ENCODE assay signal across 33 mouse cellular contexts in the genomic region with DNA sequence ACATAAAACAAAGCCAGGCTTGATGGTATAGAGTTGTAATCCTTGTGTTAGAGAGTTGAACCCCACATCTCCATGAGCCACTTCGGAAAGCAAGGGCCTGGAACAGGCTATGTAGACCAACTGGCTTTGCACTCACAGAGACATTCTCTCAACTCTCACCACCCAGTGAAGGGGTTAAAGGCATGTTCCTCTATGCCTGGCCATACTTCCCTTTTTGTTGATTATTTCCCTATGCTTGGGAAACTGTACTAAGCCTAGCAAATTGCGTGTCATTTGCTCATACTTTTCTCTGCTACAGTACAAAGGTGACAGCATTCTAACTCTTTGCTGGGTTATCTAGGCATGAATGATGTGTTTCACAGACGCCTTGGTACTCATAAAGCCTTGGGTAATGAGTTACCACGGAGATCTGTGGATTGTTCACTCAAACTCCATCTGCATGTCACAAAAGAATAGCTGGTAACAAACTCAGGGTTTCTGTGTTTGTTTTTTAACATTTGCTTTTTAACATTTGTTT. TPM values are rescaled to one million over a fixed set of nuclear protein-coding genes. Genes with fewer than 3 reads are reported as not detected.
DNase-seq lines count a peak whose midpoint lies in the region; ATAC-seq lines count a peak whose summit lies in the region.
"Had no signal": no experiment of that assay in that cellular context is flagged by ENCODE, and none has a peak within 500 bp of the region (broad histone marks: within the 10 kb centered on the region; RNA-seq: fewer than 3 reads in every experiment).

No protein-coding gene starts in this region.

- no peaks in the 10 kb centered on the region for H3K9me3 ChIP-seq in midbrain, embryonic 11.5 days (ENCODE audit: control insufficient read depth, low read length)
- H3K9me3 ChIP-seq in midbrain, embryonic 16.5 days (replicated peaks; ENCODE audit: control insufficient read depth, low read length, poor library complexity, severe bottlenecking): no peaks in the 10 kb centered on the region
- H3K9me3 ChIP-seq: forebrain, embryonic 15.5 days; heart, embryonic 13.5 days; hindbrain, embryonic 12.5 days; limb, embryonic 12.5 days had no signal

- H3K9ac ChIP-seq in midbrain, embryonic 11.5 days (ENCODE audit: low read length): no peak overlapping the region
- no peak overlapping the region for H3K9ac ChIP-seq in midbrain, embryonic 16.5 days (ENCODE audit: low read depth, low read length)
- H3K9ac ChIP-seq: forebrain, embryonic 15.5 days; heart, embryonic 13.5 days; hindbrain, embryonic 12.5 days; limb, embryonic 12.5 days; liver, postnatal 0 days had no signal

- WGBS in midbrain, embryonic 11.5 days: 78% methylated on average over 4 of the region's 4 CpGs
- WGBS in midbrain, embryonic 16.5 days: 60% methylated on average over 4 of the region's 4 CpGs
- WGBS in macrophage (ENCODE audit: missing documents): 13% methylated on average over 4 of the region's 4 CpGs

- no peaks in the 10 kb centered on the region for H3K36me3 ChIP-seq in midbrain, embryonic 11.5 days (ENCODE audit: control insufficient read depth, insufficient read depth, low read length)
- H3K36me3 ChIP-seq in midbrain, embryonic 16.5 days (ENCODE audit: control insufficient read depth, insufficient read depth, low read length): no peaks in the 10 kb centered on the region
- no peaks in the 10 kb centered on the region for H3K36me3 ChIP-seq in macrophage (ENCODE audit: inconsistent target)
- H3K36me3 ChIP-seq in splenic B cell, adult 2 months (ENCODE audit: control insufficient read depth, insufficient read depth, low read length, poor library complexity, severe bottlenecking): no peaks in the 10 kb centered on the region
- H3K36me3 ChIP-seq: forebrain, embryonic 15.5 days; heart, embryonic 13.5 days; hindbrain, embryonic 12.5 days; limb, embryonic 12.5 days had no signal

- no peaks in the 10 kb centered on the region for H3K79me2 ChIP-seq in macrophage (ENCODE audit: inconsistent target)

- H3K27me3 ChIP-seq in midbrain, embryonic 11.5 days (ENCODE audit: control insufficient read depth, insufficient read depth, low read length): no peaks in the 10 kb centered on the region
- H3K27me3 ChIP-seq in midbrain, embryonic 16.5 days (ENCODE audit: control insufficient read depth, insufficient read depth, low read depth, low read length): no peaks in the 10 kb centered on the region
- no peaks in the 10 kb centered on the region for H3K27me3 ChIP-seq in splenic B cell, adult 2 months (ENCODE audit: control insufficient read depth, insufficient read depth, low read length, poor library complexity, severe bottlenecking)
- H3K27me3 ChIP-seq: forebrain, embryonic 15.5 days; heart, embryonic 13.5 days; hindbrain, embryonic 12.5 days; limb, embryonic 12.5 days had no signal

- H3K4me2 ChIP-seq in midbrain, embryonic 11.5 days: no peak overlapping the region
- H3K4me2 ChIP-seq in midbrain, embryonic 16.5 days (ENCODE audit: low read length): no peak overlapping the region
- H3K4me2 ChIP-seq: forebrain, embryonic 15.5 days; heart, embryonic 13.5 days; hindbrain, embryonic 12.5 days; limb, embryonic 12.5 days; liver, embryonic 11.5 days had no signal

- no peaks in the 10 kb centered on the region for H3K4me1 ChIP-seq in midbrain, embryonic 11.5 days (ENCODE audit: control insufficient read depth, insufficient read depth, low read length)
- no peaks in the 10 kb centered on the region for H3K4me1 ChIP-seq in midbrain, embryonic 16.5 days (ENCODE audit: control insufficient read depth, insufficient read depth, low read length)
- H3K4me1 ChIP-seq: forebrain, embryonic 15.5 days; heart, embryonic 13.5 days; hindbrain, embryonic 12.5 days; limb, embryonic 12.5 days had no signal

- no peak overlapping the region for H3K4me3 ChIP-seq in midbrain, embryonic 11.5 days (ENCODE audit: low read depth, low read length)
- H3K4me3 ChIP-seq in midbrain, embryonic 16.5 days (ENCODE audit: low read depth, low read length): no peak overlapping the region
- no peak overlapping the region for H3K4me3 ChIP-seq in macrophage (ENCODE audit: inconsistent target)
- H3K4me3 ChIP-seq: forebrain, embryonic 15.5 days; heart, adult 2 months; heart, embryonic 13.5 days; hindbrain, embryonic 12.5 days; limb, embryonic 12.5 days had no signal

- no peak overlapping the region for H3K27ac ChIP-seq in midbrain, embryonic 11.5 days (ENCODE audit: low read depth, low read length)
- no peak overlapping the region for H3K27ac ChIP-seq in midbrain, embryonic 16.5 days (ENCODE audit: low read length)
- peak overlapping the region; percentile 27 for H3K27ac ChIP-seq in macrophage
- H3K27ac ChIP-seq: forebrain, embryonic 15.5 days; heart, adult 2 months; heart, embryonic 13.5 days; hindbrain, embryonic 12.5 days; limb, embryonic 12.5 days; stomach, postnatal 0 days had no signal

- DNase-seq in midbrain, embryonic 11.5 days (ENCODE audit: low spot score, missing footprints): peak; percentile 44
- peak; percentile 59 for DNase-seq in splenic B cell, adult 2 months (ENCODE audit: low read depth, low spot score)
- DNase-seq in embryo, embryonic 9.5 days (ENCODE audit: extremely low spot score): no peak
- DNase-seq in heart, adult 11 months: no peak
- DNase-seq: adrenal gland, adult 2 months; cerebellum, adult 11-12 months; cerebellum, postnatal 25 days; embryo, embryonic 11 days; gastrocnemius, postnatal 14 days; heart, adult 2 months; heart, postnatal 14 days; kidney, adult 8-10 months; kidney, postnatal 25 days; liver, postnatal 0 days; midbrain, embryonic 14.5 days had no signal

- no peak for ATAC-seq in midbrain, embryonic 11.5 days (ENCODE audit: low FRiP score)
- no peak for ATAC-seq in midbrain, embryonic 16.5 days
- peak; percentile 98 for ATAC-seq in common myeloid progenitor, adult 5-6 weeks (replicated peaks; ENCODE audit: low read depth, poor library complexity, severe bottlenecking)
- no peak for ATAC-seq in erythroblast, adult 5-6 weeks (replicated peaks; ENCODE audit: low FRiP score, poor library complexity, severe bottlenecking)
- ATAC-seq: forebrain, embryonic 15.5 days; liver, postnatal 0 days; Patski had no signal

RNA-seq across cellular contexts. Expression of a gene that starts 21.0 kb away (rescaled TPM):
- 21.7 and 26.4 TPM in 2 replicates for polyA plus RNA-seq in midbrain, embryonic 11.5 days (2014; fragmentation: Nextera tagmentation; extraction: Ambion mirVana)
- polyA plus RNA-seq in midbrain, embryonic 16.5 days (2015; fragmentation: Nextera tagmentation; extraction: Ambion mirVana): 28.8 and 33.2 TPM in 2 replicates
- total RNA-seq in common myeloid progenitor, adult 5-6 weeks (2017): 18.7 and 33.2 TPM in 2 replicates
- total RNA-seq in macrophage (2018; cell fraction: chromatin; rRNA removed): 100 to 1,000 TPM in 23 of 26 experiments, 10 to 100 TPM in 3; 68.8 to 237 (median 186) TPM
- total RNA-seq in macrophage (2018; cell fraction: cytosol; rRNA removed): 10 to 100 TPM; 49.9 to 78.7 (median 64.0) TPM
- 100 to 1,000 TPM in 16 of 26 experiments, 10 to 100 TPM in 10; 51.2 to 169 (median 110) TPM for total RNA-seq in macrophage (2018; cell fraction: nucleus; rRNA removed)
- 39.4 to 55.8 TPM (median 52.3 TPM) in 3 replicates for polyA plus RNA-seq in macrophage (2018)
- 9.4 and 18.6 TPM in 2 replicates for total RNA-seq in erythroblast, adult 5-6 weeks (2015; ENCODE audit: low replicate concordance)
- total RNA-seq in erythroblast, adult 5-6 weeks (2017; ENCODE audit: low replicate concordance): 15.5 and 17.1 TPM in 2 replicates

RNA-seq across cellular contexts. Expression of a gene that starts 41.4 kb away (rescaled TPM):
- polyA plus RNA-seq in midbrain, embryonic 11.5 days (2014; fragmentation: Nextera tagmentation; extraction: Ambion mirVana): not detected in 2 replicates
- polyA plus RNA-seq in midbrain, embryonic 16.5 days (2015; fragmentation: Nextera tagmentation; extraction: Ambion mirVana): not detected in 2 replicates
- 0.55 TPM in 1 of 2 replicates, not detected in the other for total RNA-seq in common myeloid progenitor, adult 5-6 weeks (2017)
- total RNA-seq in macrophage (2018; cell fraction: chromatin; rRNA removed): not detected
- not detected for total RNA-seq in macrophage (2018; cell fraction: cytosol; rRNA removed)
- not detected for total RNA-seq in macrophage (2018; cell fraction: nucleus; rRNA removed)
- not detected in 3 replicates for polyA plus RNA-seq in macrophage (2018)
- 1.3 TPM in 1 of 2 replicates, not detected in the other for total RNA-seq in erythroblast, adult 5-6 weeks (2015; ENCODE audit: low replicate concordance)
- not detected in 2 replicates for total RNA-seq in erythroblast, adult 5-6 weeks (2017; ENCODE audit: low replicate concordance)
- total RNA-seq: adrenal gland, adult 2 months; adrenal gland, postnatal 4 days; gastrocnemius, postnatal 14 days; heart, adult 2 months; heart, postnatal 14 days; left cerebral cortex, postnatal 14 days had no signal
- polyA plus RNA-seq: adrenal gland, adult 2 months; embryonic facial prominence, embryonic 14.5 days; forebrain, embryonic 15.5 days; heart, adult 2 months; heart, embryonic 13.5 days; hindbrain, embryonic 12.5 days; limb, embryonic 12.5 days; liver, embryonic 11.5 days; liver, postnatal 0 days; midbrain, embryonic 14.5 days; neural tube, embryonic 14.5 days; Patski; small intestine, adult 2 months; stomach, postnatal 0 days; thymus, postnatal 0 days; urinary bladder, adult 2 months had no signal

Comparison
In these comparisons a context has a peak if more than half of its experiments do, and no peak if none do; other contexts are left out.
1. DNase-seq: peak in midbrain, embryonic 11.5 days (single experiment) and splenic B cell, adult 2 months (single experiment); none in embryo, embryonic 9.5 days (single experiment) and heart, adult 11 months (single experiment).